Mouse (Mus musculus) CD4-positive, CD25-positive, alpha-beta regulatory T cell, adult 4 months (primary cell): Measurements from ENCODE around the gene Rnf10. TPM values are rescaled to one million over a fixed set of nuclear protein-coding genes. Genes with fewer than 3 reads are reported as not detected.

Source experiments
- ATAC-seq: one replicate; pipeline ENCODE4 v1.8.0; 2017
- polyA plus RNA-seq, 2 experiments: library from polyadenylated mRNA; unstranded; fragments of 100-300 nt; shearing (Covaris generic); gene quantifications; one replicate each; pipeline ENCODE4 v1.2.1; 2017

Rnf10 gene
- polyA plus RNA-seq, 2 experiments from 2014 or later: 30.5 to 36.5 TPM

- no peak for ATAC-seq
Observed at GRCm38 (mm10) chr5:115275998-115276397, 3.3 kb upstream of the Rnf10 start.

- ATAC-seq: no peak
Observed at GRCm38 (mm10) chr5:115274771-115275170, 2.1 kb upstream of the Rnf10 start.

GRCm38 (mm10) chr5:115274353-115274752, 1.7 kb upstream of the Rnf10 start:
- no peak for ATAC-seq

DNA sequence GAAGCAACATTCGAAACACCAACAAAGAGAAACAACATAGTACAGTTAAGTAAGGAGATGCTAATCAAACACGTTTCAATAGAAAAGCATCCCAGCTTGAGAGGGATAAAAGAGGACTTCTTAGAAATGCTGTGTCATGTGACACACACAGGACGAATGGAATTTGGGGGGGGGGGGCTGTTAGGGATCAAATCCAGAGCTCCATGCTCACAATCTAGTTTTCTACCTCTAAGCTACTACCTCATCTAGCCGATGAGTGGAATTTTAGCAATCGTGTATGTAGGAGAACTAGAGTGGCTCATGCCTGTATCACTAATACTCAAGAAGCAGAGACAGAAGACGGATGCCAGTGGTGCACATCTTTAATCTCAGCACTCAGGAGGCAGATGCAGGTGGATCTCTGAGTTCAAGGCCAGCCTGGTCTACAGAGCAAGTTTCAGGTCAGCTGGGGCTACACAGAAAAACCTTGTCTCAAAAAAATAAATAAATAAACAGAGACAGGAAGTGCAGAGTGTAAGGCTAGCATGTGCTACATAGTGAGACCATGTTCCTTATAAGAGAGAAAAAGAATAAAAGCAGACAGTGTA, 944 bp upstream of the Rnf10 start:
- ATAC-seq: no peak

GRCm38 (mm10) chr5:115271931-115272811, 527 bp downstream of the Rnf10 start:
- peak; percentile 30 for ATAC-seq

GRCm38 (mm10) chr5:115269969-115270368, 2.7 kb downstream of the Rnf10 start:
- ATAC-seq: no peak

GRCm38 (mm10) chr5:115268266-115268665, 4.4 kb downstream of the Rnf10 start:
- ATAC-seq: no peak

- no peak for ATAC-seq
Observed at GRCm38 (mm10) chr5:115267469-115268045, 5.1 kb downstream of the Rnf10 start.

DNA sequence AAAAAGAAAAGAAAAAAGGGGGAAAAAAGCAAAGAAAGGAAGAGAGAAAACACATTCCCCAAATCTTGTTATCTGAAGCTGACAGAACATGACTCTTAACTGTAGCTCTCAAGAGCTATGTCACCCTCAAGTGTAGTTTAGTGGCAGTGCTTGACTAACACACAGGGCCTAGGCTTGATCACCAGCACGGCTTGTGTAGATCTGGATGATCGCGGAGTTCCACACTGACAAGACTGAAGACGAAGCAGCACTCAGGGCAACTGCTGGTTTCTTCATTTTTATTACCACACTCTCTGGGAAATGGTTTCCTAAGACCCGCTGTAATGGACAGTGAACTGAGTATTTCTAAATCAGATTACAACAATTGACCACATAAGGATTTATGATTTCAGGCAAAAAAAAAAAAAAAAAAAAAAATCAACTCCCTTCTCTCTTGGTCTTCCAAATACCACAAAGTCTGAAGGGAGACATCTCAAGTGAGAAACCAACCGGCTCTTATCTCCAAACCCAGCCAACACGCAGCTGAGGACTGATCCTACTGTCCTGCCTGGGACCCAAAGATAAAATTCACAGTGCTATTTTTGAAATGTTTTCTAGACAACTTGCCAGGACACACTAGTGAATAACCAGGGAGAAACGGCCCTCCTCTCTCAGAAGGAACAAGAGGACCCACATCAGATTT, 5.8 kb downstream of the Rnf10 start:
- no peak for ATAC-seq

DNA sequence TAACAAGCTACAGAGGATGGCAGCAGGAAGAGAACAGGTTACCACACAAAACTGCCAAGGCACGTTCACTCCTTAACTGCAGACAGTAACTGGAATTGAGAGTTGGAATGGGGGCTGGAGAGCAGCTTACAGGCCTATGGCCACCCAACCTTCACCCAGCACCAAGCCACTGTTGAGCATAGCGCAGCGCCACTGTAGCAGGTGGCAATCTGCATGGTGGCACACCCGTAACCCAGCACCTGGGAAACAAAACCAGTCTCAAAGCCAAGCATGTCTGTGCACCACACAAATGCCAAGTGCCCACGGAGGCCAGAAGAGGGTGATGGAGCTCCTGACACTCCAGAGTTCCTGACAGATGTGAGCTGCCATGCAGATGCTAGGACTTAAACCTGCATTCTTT, 6.4 kb downstream of the Rnf10 start:
- ATAC-seq: no peak

DNA sequence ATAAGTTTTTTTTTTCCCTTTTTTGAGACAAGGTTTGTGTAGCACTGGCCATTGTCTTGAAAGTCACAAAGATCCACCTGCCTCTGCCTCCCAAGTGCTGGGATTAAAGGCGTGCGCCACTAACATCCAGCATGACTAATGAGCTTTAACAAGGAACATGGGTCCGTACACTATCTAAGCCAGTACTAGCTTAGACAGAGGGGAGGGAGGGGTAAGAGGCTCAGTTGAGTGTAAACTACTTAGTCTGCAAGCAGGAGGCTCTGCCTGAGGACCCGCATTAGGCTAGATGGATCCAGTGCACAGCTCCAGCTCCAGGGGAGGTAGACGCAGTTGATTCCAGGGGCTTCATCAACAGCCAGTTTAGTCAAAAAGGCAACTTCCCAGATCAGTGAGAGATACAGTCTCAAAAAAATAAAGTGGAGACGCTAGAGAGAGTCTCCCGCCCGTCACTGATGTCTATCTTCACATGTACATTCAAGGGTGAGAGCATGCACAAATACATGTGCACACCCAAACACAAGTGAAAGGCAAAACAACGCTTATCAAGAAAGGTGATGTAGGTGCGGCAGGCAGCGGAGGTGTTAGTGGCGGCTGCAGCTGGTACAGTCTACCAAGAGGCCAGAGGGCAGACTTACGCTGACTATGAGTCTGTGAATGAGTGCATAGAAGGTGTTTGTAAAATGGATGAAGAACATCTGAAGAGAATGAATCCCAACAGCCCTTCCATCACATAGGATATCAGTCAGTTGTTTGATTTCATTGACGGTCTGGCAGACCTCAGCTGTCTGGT, 10.0 kb downstream of the Rnf10 start:
- ATAC-seq: no peak

DNA sequence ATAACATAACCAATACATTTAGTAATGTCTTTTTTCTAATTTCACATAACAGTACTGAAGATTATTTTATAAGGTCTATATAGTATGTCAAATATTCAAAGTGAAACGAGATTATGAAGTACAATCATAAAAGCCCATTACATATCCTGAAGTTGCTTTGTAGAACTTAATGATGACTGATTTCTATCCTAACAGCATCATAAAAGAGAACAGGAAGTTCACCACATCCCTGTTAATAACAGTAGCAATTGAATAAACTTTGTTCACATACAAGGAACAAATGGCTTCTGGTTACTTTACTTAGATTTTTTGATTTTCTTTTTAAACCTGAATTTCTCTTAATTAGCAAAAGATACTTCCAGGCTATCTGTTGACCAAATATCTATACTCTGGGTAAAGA, 10.8 kb downstream of the Rnf10 start:
- peak; percentile 63 for ATAC-seq

DNA sequence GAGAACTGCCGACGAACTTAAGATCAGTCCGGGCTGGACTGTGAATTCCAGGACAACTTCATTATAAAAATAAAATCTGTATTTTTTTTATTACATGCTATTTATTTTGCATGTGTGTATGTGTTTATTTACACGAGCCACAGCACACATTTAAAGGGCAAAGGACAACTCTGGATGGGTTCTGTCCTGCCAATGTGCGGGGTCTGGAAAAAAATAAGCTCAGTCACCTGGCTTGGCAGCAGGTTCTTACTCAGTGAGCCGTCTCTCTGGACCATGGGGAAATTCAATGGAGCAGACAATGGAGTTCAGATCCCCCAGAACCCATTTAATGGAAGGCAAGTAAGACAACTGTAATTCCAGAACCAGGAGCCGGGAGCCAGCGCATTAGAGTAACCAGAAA, 11.6 kb downstream of the Rnf10 start:
- no peak for ATAC-seq

GRCm38 (mm10) chr5:115260356-115260755, 12.3 kb downstream of the Rnf10 start:
- no peak for ATAC-seq

DNA sequence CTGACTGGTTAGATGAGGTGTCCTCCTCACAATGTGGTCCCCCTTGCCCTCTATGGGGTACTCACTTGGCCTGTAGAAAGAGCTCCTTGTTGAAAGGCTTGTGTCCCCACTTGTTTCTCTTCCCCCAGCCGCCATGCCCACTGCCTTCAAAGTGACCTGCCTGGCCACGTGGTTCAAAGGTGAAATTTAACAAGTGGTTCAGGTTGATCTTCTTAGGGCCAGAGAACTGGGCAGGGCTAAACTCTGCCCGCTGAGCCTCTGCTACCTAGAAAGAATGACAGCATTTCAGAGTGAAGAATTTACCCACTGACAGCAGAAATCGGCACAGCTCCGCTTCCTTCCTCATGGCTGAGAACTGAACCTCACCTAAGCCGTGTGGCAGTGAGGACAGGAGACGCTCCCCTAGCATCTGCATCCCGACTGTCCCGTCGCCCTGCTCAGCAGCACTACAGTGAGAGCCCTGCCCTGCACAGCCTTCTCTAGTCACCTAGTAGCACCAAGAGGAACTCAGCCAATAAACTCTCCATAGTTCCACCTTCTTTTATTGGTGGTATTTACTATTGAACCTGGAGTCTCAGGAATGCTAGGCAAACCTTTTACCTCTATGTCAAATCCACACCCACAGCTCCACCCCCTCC, 15.7 kb downstream of the Rnf10 start:
- no peak for ATAC-seq

DNA sequence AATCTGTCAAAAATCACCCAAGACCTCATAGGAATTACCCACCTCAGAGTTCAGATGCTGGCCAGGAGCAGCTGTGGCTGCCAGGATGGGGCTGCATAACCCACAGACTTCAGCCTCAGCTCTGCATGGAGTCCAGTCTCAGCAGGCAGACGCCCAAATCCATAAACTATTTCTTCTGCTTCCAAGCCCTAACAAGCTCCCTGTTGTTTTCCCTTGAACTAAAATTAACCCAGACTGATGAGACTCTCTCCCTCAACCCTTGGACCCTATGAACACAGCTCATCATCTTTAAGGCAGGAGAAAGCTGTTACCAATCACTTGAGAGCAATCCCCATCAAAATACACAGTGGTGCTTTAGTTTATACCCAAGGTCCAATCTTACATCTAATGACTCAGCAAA, 17.2 kb downstream of the Rnf10 start:
- ATAC-seq: no peak

DNA sequence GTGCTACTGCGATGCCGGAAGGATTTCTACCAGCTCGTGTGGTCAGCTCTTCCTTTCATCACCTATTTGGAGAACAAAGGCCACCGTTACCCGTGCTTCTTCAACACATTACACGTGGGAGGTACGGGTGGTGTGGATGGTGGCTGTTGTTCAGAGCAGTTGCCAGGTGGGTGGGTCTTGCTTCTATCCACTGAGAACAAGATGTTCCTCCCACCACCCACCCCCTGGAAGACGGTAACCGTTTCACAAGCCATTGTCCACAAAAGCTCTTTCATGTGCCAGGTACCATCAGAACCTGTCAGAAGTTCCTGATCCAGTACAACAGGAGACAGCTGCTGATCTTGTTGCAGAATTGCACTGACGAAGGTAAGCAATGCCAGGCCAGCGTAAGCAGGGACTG, 32.5 kb downstream of the Rnf10 start:
- no peak for ATAC-seq

DNA sequence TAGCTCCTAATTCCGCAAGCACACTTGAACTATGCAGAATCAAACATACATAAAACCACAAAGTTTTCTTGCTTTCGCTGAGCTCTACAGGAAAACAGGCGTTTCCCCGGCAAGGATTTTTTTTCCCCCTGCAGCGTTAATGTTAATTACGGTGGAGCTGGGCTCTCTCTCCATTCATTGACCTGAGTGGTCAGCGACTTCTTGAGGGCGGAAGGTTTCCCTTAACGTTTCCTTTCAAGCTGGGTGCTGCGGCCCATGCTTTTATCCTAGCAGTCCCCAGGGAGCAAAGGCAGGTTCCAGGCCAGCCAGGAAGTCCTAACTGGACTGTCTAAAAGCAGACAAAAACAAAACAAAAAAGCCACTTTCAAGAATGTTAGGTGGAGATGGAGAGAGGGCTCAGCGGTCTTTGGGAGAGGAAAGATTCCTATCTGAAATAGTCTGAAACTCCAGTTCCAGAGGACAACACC, 33.9 kb downstream of the Rnf10 start:
- no peak for ATAC-seq

DNA sequence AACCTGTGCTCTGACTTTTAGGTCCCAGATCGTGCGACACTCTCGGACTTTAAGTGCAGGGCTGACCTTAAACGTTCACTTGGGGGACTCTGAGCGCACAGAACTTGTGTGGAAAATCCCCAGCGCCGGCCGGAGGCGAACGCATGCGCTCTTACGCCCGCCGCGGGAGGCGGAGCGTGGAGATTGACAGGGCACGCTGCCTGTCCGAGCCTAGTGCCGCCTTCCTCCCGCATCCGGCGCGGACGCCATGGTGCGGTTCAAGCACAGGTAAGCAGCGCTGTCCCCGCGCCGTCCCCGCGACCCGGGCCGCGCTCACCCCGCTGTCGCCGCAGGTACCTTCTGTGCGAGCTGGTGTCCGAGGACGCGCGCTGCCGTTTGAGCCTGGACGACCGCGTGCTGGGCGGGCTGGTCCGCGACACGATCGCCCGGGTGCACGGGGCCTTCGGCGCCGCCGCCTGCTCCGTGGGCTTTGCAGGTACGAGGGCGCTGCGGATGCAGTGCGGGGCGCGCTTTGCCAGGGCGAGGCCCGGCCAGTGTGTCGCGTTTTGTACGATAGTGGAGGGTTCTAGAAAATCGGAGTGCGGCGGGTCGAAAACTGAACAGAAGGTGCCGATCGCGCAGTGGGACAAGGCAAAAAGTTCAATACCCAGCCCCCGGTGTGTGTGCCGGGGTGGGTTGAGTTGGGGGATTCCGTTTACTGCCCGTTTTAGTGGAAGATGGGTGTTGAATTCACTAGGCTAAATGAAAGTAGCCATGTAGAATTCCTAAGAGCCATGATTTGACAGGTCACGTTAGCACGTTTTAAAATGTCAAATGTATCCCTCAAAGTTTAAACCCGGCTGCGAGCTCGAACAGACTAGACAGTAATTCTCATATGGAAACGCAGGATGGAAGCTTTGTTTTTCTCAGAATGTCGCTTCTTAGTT, 34.6 kb downstream of the Rnf10 start:
- ATAC-seq: peak; percentile 78

- ATAC-seq: peak; percentile 65
Observed at GRCm38 (mm10) chr5:115235786-115236263, 36.9 kb downstream of the Rnf10 start, which contains the start of gene Pop5. Gene Pop5 (plus strand): TSS chr5:115235836.
